Mouse (Mus musculus) embryonic fibroblast, embryonic 13.5 days (primary cell): ENCODE results near the gene Pax1.

Source experiments
- CTCF ChIP-seq: IDR thresholded peaks from 2 replicates; pipeline ENCODE4 v1.5.1; 2011; ENCODE audit warnings: mild to moderate bottlenecking, control low read depth, low read length, moderate library complexity, borderline replicate concordance; ENCODE audit not compliant: insufficient read depth
- POLR2A ChIP-seq: IDR thresholded peaks from 2 replicates; pipeline ENCODE4 v1.6.1; 2011; ENCODE audit warnings: low read depth, mild to moderate bottlenecking, control low read depth, low read length, moderate library complexity

GRCm38 (mm10) chr2:147386949-147387348 is 25.2 kb downstream of the Pax1 start:
- no peak for TF ChIP-seq CTCF
- no peak for TF ChIP-seq POLR2A
